Mouse (Mus musculus) cerebellum, postnatal 4 days (tissue): Measurements from ENCODE around the gene Tdrkh.
A peak's percentile ranks its signal among the peaks of the same experiment; 100 is the strongest.

Source experiments
- DNase-seq, 2 experiments: peaks; one replicate each; pipeline ENCODE4 v3.0.0; 2022; ENCODE audit warnings: low spot score in 2 of 2, mixed read lengths in 1 of 2

Gene Tdrkh

DNA sequence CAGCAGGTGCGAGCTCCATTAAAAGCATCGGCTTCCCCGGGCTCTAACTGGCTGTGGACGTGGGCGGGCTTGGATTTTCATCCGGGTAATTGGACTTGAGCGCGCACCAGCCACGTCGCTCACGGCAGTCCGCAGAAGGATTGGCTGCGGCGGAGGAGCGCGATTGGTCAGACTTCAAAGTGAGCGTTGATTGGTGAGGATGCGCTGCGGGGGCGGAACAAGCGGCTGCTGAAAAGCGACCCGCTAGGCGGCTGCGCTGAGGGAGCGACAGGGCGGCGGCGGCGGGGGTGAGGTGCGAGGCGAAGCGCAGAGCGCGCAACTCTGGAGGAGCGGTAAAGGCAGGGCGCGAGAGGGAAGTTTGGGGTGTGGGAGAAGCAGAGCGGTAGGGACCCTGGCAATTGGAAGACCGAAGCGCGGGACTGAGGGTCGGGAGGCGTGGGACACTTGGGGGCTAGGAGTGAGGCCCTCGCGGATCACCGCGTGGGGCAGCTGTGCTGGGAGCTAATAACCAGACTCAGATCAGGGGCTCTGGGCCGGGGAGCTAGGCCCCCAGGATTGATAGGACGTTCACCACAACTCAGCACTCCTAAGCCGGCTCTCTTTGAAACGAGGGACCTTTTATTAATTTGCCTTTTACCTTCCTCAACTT, at the start of gene Tdrkh:
Tdrkh (plus strand) TSS at position 243 of the 649 bp plus-strand sequence.
- peak; percentile 96 to 97 for DNase-seq

DNA sequence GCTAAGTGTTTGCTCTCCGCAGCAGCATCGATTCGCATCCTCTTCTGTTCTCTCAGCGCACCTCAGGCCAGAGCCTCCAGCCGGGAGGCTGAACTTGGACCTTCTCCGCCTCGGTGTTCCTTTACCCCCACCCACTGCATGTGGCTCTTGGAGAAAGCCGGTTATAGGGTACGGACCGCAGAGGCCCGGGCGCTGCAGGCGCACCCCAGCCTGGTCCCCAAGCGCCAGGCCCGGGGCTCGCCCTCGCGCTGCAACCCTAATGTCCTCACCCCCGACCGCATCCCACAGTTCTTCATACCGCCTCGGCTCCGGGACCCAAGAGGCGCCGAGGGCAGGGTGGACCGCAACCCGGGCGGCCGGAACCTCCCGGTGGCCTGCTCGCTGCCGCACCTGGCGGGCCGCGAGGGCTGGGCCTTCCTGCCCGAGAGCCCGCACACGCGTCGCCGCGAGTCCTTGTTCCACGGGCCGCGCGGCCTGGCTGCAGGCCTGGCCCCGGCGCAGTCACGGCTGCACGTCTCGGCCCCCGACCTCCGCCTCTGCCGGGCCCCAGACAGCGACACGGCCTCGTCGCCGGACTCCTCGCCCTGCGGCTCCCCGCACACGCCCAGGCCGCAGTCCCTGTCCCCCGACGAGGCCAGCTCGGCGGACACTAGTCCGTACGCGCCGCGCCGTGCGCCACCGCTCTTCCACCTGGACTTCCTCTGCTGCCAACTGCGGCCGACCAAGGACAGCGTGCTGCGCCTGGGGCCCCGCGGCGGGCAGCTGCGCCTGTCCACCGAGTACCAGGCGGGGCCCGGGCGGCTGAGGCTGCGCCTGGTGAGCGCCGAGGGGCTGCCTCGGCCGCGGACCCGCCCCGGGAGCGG, 49.6 kb upstream of the Tdrkh start:
- DNase-seq, result peak in 1 of 2 experiments; percentile 59

GRCm38 (mm10) chr3:94364154-94364526, 48.9 kb upstream of the Tdrkh start:
- peak in 1 of 2 experiments; percentile 47 for DNase-seq

- peak; percentile 64 to 87 for DNase-seq
Observed at GRCm38 (mm10) chr3:94366761-94367160, 46.3 kb upstream of the Tdrkh start.

GRCm38 (mm10) chr3:94367511-94367910, 45.6 kb upstream of the Tdrkh start:
- DNase-seq, result no peak

DNA sequence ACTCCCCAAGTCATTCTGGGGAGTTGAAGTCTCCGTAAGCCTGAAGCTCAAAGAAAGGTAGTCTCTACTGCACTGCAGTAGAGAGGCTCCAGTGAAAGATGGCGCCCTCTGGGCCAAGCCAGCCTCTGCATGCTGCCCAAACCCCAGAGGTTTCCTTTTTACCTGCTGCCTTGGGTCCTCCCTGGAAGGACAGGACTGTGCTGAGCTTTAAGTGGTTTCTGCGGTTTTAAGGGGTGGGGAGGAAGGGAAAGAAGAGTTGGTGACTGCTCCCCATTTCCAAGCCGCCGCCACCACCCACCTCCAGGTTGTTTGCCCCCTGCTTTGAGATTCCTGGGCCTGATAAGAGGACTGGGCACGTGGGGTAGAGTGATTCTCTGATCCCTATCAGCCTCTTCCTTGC, 44.4 kb upstream of the Tdrkh start:
- DNase-seq, result no peak

- no peak for DNase-seq
Observed at GRCm38 (mm10) chr3:94369709-94370108, 43.4 kb upstream of the Tdrkh start.

GRCm38 (mm10) chr3:94371637-94372036, 41.4 kb upstream of the Tdrkh start:
- DNase-seq, result peak in 1 of 2 experiments; percentile 84

DNA sequence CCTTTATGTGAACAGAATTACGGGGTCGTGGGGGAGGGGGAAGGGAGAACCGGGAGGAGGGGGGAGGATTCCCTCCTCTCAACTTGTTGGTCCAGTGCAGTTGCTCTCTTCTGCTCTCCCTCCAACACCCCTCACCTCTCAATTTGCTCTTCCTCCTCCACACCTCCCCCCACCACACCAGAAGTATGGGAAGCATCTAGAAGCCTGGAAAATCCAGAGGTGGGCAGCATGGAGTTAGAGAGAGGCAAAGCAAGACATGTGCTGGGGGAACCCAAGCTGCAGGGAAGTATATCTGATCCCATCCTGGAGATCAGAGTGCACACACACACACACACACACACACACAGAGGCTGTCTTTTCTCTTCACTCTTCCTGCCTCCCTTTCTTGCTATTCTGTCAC, 41.0 kb upstream of the Tdrkh start:
- no peak for DNase-seq

DNA sequence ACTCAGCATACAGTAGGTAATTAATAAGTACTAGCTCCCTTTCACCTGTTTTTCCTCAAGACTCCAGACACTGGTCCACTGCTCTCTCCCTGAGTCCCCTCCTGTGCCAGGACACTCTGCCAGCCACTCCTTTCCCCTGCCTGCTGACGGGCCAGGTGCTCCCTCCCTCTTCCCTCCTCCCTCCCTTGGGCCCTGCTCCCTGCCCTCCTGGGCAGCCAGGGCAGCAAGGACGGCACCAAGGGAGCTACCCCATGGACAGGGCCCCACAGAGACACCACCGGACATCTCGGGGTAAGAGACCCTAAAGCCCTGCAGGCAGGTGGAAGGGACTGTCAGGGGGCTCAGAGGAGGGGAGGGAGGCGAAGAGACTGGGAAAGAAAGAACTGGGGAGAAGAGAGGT, 40.4 kb upstream of the Tdrkh start, which contains the start of gene Rorc:
Rorc (plus strand) TSS at position 154 of the 400 bp plus-strand sequence.
- DNase-seq, result no peak

- DNase-seq, result no peak
Observed at GRCm38 (mm10) chr3:94373090-94373489, 40.0 kb upstream of the Tdrkh start.

DNA sequence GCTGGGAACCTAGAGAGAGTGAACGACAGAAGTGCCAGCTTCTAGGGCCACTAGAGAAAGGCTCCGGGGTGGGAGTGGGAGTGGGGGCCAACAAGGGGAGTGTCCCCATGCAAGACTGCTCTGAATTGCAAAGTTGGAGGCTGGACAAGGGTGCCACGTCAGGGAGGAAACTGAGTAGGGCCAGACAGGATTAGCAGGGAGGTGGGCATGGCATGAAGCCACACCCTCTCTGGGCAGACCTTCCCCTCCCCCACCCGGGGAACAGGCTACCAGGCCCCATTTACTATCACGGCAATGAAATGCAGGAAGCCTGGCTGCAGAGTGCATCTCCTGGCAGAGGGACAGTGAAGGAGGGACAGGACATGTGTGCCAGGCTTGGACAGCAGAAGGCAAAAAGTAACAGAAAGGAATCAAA, 39.5 kb upstream of the Tdrkh start:
- peak in 1 of 2 experiments; percentile 80 for DNase-seq

- DNase-seq, result no peak
Observed at GRCm38 (mm10) chr3:94374636-94375035, 38.4 kb upstream of the Tdrkh start.

DNA sequence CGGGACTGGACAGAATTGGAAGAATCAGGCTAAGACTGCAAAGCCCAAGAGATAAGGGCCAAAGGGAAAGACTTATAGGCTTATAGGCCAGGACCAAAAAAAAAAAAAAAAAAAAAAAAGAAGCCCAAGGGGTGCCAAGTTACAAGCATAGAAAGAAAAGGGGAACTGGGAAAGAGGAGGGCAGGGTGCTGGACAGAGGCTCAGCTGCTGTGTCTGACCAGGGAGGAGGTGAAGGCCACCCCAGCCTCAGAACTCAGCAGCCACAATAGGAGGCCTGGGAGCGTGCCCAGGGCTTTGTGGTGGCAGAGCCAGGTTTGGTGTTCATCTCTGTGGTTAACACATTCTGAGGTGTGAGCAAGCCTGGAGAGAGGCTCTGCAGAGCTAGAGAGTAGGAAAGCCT, 37.9 kb upstream of the Tdrkh start:
- DNase-seq, result no peak

DNA sequence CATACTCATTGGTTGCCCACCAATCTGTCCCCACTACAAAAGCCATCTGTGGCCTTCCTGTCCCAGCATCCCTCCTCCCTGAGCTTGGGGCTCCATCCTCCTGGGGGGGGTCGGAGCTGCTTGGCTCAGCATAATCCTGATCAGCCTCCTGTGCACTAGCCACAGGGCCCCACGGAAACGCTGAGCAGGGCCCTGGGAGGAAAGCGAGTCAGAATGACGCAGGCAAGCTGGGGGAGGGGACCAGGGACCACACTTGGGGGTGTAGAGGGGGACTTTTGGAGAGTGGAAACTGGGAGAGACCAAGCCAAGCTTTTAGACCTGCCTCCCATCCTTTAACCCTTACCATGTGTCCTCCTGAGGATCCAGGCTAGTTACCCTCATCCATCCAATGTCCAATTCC, 37.2 kb upstream of the Tdrkh start:
- DNase-seq, result no peak

- DNase-seq, result no peak
Observed at GRCm38 (mm10) chr3:94377028-94377923, 35.8 kb upstream of the Tdrkh start.

DNA sequence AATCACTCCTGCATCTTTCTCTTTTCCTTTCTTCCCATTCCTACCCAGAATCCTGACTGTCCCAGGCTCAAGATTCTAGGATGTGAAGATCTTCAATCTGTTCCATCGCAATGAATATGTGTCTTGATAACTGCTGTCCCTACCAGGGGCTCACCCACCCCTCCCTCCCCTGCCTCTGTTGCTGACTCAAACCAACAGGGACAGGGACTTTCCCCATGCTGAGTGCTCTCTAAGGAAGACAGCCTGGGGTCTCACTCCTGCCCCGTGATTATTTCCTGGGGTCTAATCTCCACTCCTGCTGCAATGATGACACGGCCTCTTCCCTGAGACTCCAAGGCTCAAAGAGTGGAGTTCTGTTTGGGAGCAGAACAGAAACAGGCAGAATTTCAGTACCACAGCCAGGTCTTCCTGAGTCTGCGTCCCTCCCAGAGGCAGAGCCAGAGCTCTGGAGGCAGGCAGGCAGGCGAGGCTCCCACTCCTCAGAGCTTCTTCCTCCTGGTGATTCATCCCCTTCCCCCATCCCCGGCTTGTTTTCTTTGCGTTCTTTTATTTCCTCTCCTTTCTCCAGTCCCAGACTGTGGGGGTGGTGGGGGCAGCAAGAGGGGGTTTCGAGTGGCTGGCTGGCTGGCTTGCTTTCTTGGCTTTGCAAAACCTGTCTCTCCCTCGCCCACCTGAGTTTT, 33.1 kb upstream of the Tdrkh start:
- DNase-seq, result no peak

- no peak for DNase-seq
Observed at GRCm38 (mm10) chr3:94382308-94382707, 30.8 kb upstream of the Tdrkh start.

DNA sequence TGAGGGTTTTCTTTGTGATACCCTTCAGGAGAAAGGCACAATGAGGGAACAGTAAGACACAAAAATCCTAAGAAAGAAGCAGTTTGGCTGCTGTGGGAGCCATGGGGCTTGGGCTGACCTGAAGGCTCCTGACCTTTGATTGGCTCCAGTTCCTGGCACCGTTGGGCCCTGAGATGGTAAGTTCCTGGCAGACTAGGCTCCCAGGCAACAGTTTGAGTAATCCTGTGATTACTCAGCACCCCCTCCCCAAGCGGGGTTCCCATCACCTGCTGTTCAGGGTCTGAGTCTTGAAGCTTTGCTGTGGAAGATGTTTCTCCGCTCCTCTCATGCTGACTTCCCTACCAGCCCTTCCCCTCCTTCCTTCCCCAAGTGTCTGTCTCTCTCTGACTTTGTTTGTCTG, 29.6 kb upstream of the Tdrkh start:
- no peak for DNase-seq

DNA sequence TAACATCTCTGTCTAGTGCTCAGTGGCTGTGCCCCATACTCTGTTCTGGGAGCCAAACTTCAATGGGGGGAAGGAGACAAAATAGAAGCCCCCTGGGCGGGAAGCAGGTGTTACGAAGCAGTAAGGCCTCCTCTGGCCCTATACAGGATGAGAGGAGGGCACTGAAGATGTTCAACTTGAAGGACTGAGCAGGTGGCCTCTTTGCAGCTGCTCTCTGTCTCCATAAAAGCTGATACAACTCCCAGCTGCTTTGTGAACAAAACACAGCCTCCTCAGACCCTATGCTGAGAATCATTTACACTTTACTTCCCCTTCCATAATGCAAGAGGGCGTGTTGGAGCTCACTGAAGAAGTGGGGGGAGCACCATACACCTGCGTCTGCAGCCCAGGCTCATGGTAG, 26.4 kb upstream of the Tdrkh start:
- no peak for DNase-seq

GRCm38 (mm10) chr3:94387391-94387790, 25.7 kb upstream of the Tdrkh start:
- DNase-seq, result no peak
